Mouse (Mus musculus): ENCODE data around the gene Caskin2.
"Not testable (repeated sequence)": the region's sequence is repeated elsewhere in the genome, so short reads cannot be mapped to it uniquely, and the experiment has no call there.

Gene Caskin2

GRCm38 (mm10) chr11:115762176-115762575, 51.3 kb downstream of the Caskin2 start:
- DNase-seq = not testable (repeated sequence)

GRCm38 (mm10) chr11:115753485-115753884, 60.0 kb downstream of the Caskin2 start:
- no peak for DNase-seq

- DNase-seq = no peak
These were observed 60.8 kb downstream of the Caskin2 start for GRCm38 (mm10) chr11:115752653-115753052.

GRCm38 (mm10) chr11:115751725-115752124, 61.7 kb downstream of the Caskin2 start:
- DNase-seq = no peak

GRCm38 (mm10) chr11:115749834-115750233, 63.6 kb downstream of the Caskin2 start:
- no peak for DNase-seq
